Mouse (Mus musculus): ENCODE data around the gene Myh3. TPM values are rescaled to one million over a fixed set of nuclear protein-coding genes. Genes with fewer than 3 reads are reported as not detected.
A peak's percentile ranks its signal among the peaks of the same experiment; 100 is the strongest.

Gene Myh3
- polyA plus RNA-seq, 1 experiment from 2014 or later: 0.51 TPM

GRCm38 (mm10) chr11:67044959-67045358, 33.1 kb upstream of the Myh3 start:
- Histone ChIP-seq H3K9me3 (ENCODE audit: control insufficient read depth, low read length) (no peaks in the 10 kb centered on the region), H3K4me3 (ENCODE audit: low read depth, low read length) (no peak overlapping the region), H3K27me3 (ENCODE audit: control insufficient read depth, insufficient read depth, low read length) (no peaks in the 10 kb centered on the region), H3K9ac (ENCODE audit: low read length) (no peak overlapping the region), H3K36me3 (ENCODE audit: control insufficient read depth, insufficient read depth, low read length) (peaks cover 9% of the 10 kb centered on the region; the same call in 1 of the 2 replicates), H3K27ac (ENCODE audit: low read depth, low read length) (no peak overlapping the region), H3K4me2 (no peak overlapping the region), H3K4me1 (ENCODE audit: control insufficient read depth, insufficient read depth, low read length) (no peaks in the 10 kb centered on the region)
- no peak for ATAC-seq (ENCODE audit: low FRiP score)
- 86% methylated on average over 6 of the region's 6 CpGs for WGBS
- no peak for DNase-seq (ENCODE audit: low spot score, missing footprints)

GRCm38 (mm10) chr11:67047199-67047598, 30.9 kb upstream of the Myh3 start:
- 97% methylated on average over 5 of the region's 5 CpGs for WGBS
- ATAC-seq (ENCODE audit: low FRiP score): no peak
- Histone ChIP-seq H3K9me3 (ENCODE audit: control insufficient read depth, low read length) (no peaks in the 10 kb centered on the region), H3K36me3 (ENCODE audit: control insufficient read depth, insufficient read depth, low read length) (no peaks in the 10 kb centered on the region), H3K27ac (ENCODE audit: low read depth, low read length) (no peak overlapping the region), H3K4me1 (ENCODE audit: control insufficient read depth, insufficient read depth, low read length) (peaks cover 5% of the 10 kb centered on the region; the same call in 1 of the 2 replicates), H3K27me3 (ENCODE audit: control insufficient read depth, insufficient read depth, low read length) (no peaks in the 10 kb centered on the region), H3K4me2 (no peak overlapping the region), H3K4me3 (ENCODE audit: low read depth, low read length) (no peak overlapping the region), H3K9ac (ENCODE audit: low read length) (no peak overlapping the region)
- DNase-seq (ENCODE audit: low spot score, missing footprints): no peak

- H3K9ac ChIP-seq (ENCODE audit: low read length): no peak overlapping the region
- H3K36me3 ChIP-seq (ENCODE audit: control insufficient read depth, insufficient read depth, low read length): no peaks in the 10 kb centered on the region
- no peak overlapping the region for H3K4me2 ChIP-seq
- no peak overlapping the region for H3K27ac ChIP-seq (ENCODE audit: low read depth, low read length)
- H3K4me3 ChIP-seq (ENCODE audit: low read depth, low read length): no peak overlapping the region
- DNase-seq (ENCODE audit: low spot score, missing footprints) (no peak), ATAC-seq (ENCODE audit: low FRiP score) (no peak)
- H3K9me3 ChIP-seq (ENCODE audit: control insufficient read depth, low read length): no peaks in the 10 kb centered on the region
- no peaks in the 10 kb centered on the region for H3K27me3 ChIP-seq (ENCODE audit: control insufficient read depth, insufficient read depth, low read length)
- 89% methylated on average over 8 of the region's 8 CpGs for WGBS
- peaks cover 10% of the 10 kb centered on the region for H3K4me1 ChIP-seq (ENCODE audit: control insufficient read depth, insufficient read depth, low read length)
Measured at GRCm38 (mm10) chr11:67048496-67048895, 29.6 kb upstream of the Myh3 start.

- no peaks in the 10 kb centered on the region for H3K27me3 ChIP-seq (ENCODE audit: control insufficient read depth, insufficient read depth, low read length)
- H3K9ac ChIP-seq (ENCODE audit: low read length): no peak overlapping the region
- H3K36me3 ChIP-seq (ENCODE audit: control insufficient read depth, insufficient read depth, low read length): no peaks in the 10 kb centered on the region
- no peak overlapping the region for H3K4me3 ChIP-seq (ENCODE audit: low read depth, low read length)
- no peak for DNase-seq (ENCODE audit: low spot score, missing footprints)
- no peak overlapping the region for H3K27ac ChIP-seq (ENCODE audit: low read depth, low read length)
- no peaks in the 10 kb centered on the region for H3K9me3 ChIP-seq (ENCODE audit: control insufficient read depth, low read length)
- no peak for ATAC-seq (ENCODE audit: low FRiP score)
- WGBS: 91% methylated on average over 3 of the region's 3 CpGs
- peaks cover 16% of the 10 kb centered on the region for H3K4me1 ChIP-seq (ENCODE audit: control insufficient read depth, insufficient read depth, low read length)
- H3K4me2 ChIP-seq: no peak overlapping the region
Measured at GRCm38 (mm10) chr11:67049256-67049655, 28.8 kb upstream of the Myh3 start.

- no peak overlapping the region; the same call in 1 of the 2 replicates for H3K27ac ChIP-seq (ENCODE audit: low read depth, low read length)
- H3K27me3 ChIP-seq (ENCODE audit: control insufficient read depth, insufficient read depth, low read length): no peaks in the 10 kb centered on the region
- H3K9me3 ChIP-seq (ENCODE audit: control insufficient read depth, low read length): no peaks in the 10 kb centered on the region
- peak overlapping the region; percentile 76 for H3K4me2 ChIP-seq
- WGBS: 8% methylated on average over 16 of the region's 16 CpGs
- peaks cover 16% of the 10 kb centered on the region for H3K4me1 ChIP-seq (ENCODE audit: control insufficient read depth, insufficient read depth, low read length)
- ATAC-seq (ENCODE audit: low FRiP score) (peak; percentile 45; the same call in 1 of the 2 replicates), DNase-seq (ENCODE audit: low spot score, missing footprints) (no peak)
- H3K36me3 ChIP-seq (ENCODE audit: control insufficient read depth, insufficient read depth, low read length): peaks cover 2% of the 10 kb centered on the region; the same call in 1 of the 2 replicates
- H3K4me3 ChIP-seq (ENCODE audit: low read depth, low read length): peak overlapping the region; percentile 78
- H3K9ac ChIP-seq (ENCODE audit: low read length): peak overlapping the region; percentile 83
Measured at GRCm38 (mm10) chr11:67051676-67052320, 26.3 kb upstream of the Myh3 start.

GRCm38 (mm10) chr11:67052321-67052952, 25.7 kb upstream of the Myh3 start, which contains the start of the genes Adprm and Sco1:
TSS of gene Adprm (minus strand) at chr11:67052594.
TSS of gene Sco1 (plus strand) at chr11:67052670.
- WGBS: under 1% methylated on average over 50 of the region's 50 CpGs
- Histone ChIP-seq H3K4me3 (ENCODE audit: low read depth, low read length) (peak within 1 kb of the TSS; percentile 78), H3K36me3 (ENCODE audit: control insufficient read depth, insufficient read depth, low read length) (peaks cover 3% of the 10 kb centered on the region; the same call in 1 of the 2 replicates), H3K9ac (ENCODE audit: low read length) (peak within 1 kb of the TSS; percentile 83), H3K27me3 (ENCODE audit: control insufficient read depth, insufficient read depth, low read length) (no peaks in the 10 kb centered on the region), H3K4me2 (peak within 1 kb of the TSS; percentile 76), H3K4me1 (ENCODE audit: control insufficient read depth, insufficient read depth, low read length) (peaks cover 16% of the 10 kb centered on the region), H3K27ac (ENCODE audit: low read depth, low read length) (peak within 1 kb of the TSS; percentile 48; the same call in 1 of the 2 replicates), H3K9me3 (ENCODE audit: control insufficient read depth, low read length) (no peaks in the 10 kb centered on the region)
- DNase-seq (ENCODE audit: low spot score, missing footprints) (peak; percentile 96), ATAC-seq (ENCODE audit: low FRiP score) (peak; percentile 93)

- peaks cover 15% of the 10 kb centered on the region; the same call in 1 of the 2 replicates for H3K36me3 ChIP-seq (ENCODE audit: control insufficient read depth, insufficient read depth, low read length)
- no peaks in the 10 kb centered on the region for H3K9me3 ChIP-seq (ENCODE audit: control insufficient read depth, low read length)
- DNase-seq (ENCODE audit: low spot score, missing footprints) (no peak), ATAC-seq (ENCODE audit: low FRiP score) (no peak)
- H3K27ac ChIP-seq (ENCODE audit: low read depth, low read length): no peak overlapping the region
- no peak overlapping the region for H3K9ac ChIP-seq (ENCODE audit: low read length)
- H3K27me3 ChIP-seq (ENCODE audit: control insufficient read depth, insufficient read depth, low read length): no peaks in the 10 kb centered on the region
- H3K4me1 ChIP-seq (ENCODE audit: control insufficient read depth, insufficient read depth, low read length): peaks cover 16% of the 10 kb centered on the region
- H3K4me2 ChIP-seq: no peak overlapping the region
- no peak overlapping the region for H3K4me3 ChIP-seq (ENCODE audit: low read depth, low read length)
- 92% methylated on average over 8 of the region's 8 CpGs for whole genome bisulfite sequencing
Measured at GRCm38 (mm10) chr11:67054754-67055365, 23.2 kb upstream of the Myh3 start.

- ATAC-seq (ENCODE audit: low FRiP score): no peak
- no peak overlapping the region for H3K4me3 ChIP-seq (ENCODE audit: low read depth, low read length)
- no peak overlapping the region for H3K9ac ChIP-seq (ENCODE audit: low read length)
- no peak overlapping the region for H3K27ac ChIP-seq (ENCODE audit: low read depth, low read length)
- no peaks in the 10 kb centered on the region for H3K9me3 ChIP-seq (ENCODE audit: control insufficient read depth, low read length)
- H3K36me3 ChIP-seq (ENCODE audit: control insufficient read depth, insufficient read depth, low read length): peaks cover 33% of the 10 kb centered on the region; the same call in 1 of the 2 replicates
- H3K27me3 ChIP-seq (ENCODE audit: control insufficient read depth, insufficient read depth, low read length): no peaks in the 10 kb centered on the region
- H3K4me1 ChIP-seq (ENCODE audit: control insufficient read depth, insufficient read depth, low read length): no peaks in the 10 kb centered on the region
- H3K4me2 ChIP-seq: no peak overlapping the region
- 89% methylated on average over 2 of the region's 2 CpGs for WGBS
- DNase-seq (ENCODE audit: low spot score, missing footprints): no peak
Measured at GRCm38 (mm10) chr11:67061311-67061710, 16.8 kb upstream of the Myh3 start.

GRCm38 (mm10) chr11:67062726-67063125, 15.4 kb upstream of the Myh3 start:
- peaks cover 29% of the 10 kb centered on the region; the same call in 1 of the 2 replicates for H3K36me3 ChIP-seq (ENCODE audit: control insufficient read depth, insufficient read depth, low read length)
- 94% methylated on average over 3 of the region's 3 CpGs for WGBS
- H3K4me1 ChIP-seq (ENCODE audit: control insufficient read depth, insufficient read depth, low read length): no peaks in the 10 kb centered on the region
- DNase-seq (ENCODE audit: low spot score, missing footprints): no peak
- H3K4me3 ChIP-seq (ENCODE audit: low read depth, low read length): no peak overlapping the region
- no peak overlapping the region for H3K9ac ChIP-seq (ENCODE audit: low read length)
- H3K27me3 ChIP-seq (ENCODE audit: control insufficient read depth, insufficient read depth, low read length): no peaks in the 10 kb centered on the region
- H3K27ac ChIP-seq (ENCODE audit: low read depth, low read length): no peak overlapping the region
- no peak for ATAC-seq (ENCODE audit: low FRiP score)
- no peaks in the 10 kb centered on the region for H3K9me3 ChIP-seq (ENCODE audit: control insufficient read depth, low read length)
- H3K4me2 ChIP-seq: no peak overlapping the region
